Mouse (Mus musculus): ENCODE measurements around the gene Ankrd50.

Ankrd50 gene

DNA sequence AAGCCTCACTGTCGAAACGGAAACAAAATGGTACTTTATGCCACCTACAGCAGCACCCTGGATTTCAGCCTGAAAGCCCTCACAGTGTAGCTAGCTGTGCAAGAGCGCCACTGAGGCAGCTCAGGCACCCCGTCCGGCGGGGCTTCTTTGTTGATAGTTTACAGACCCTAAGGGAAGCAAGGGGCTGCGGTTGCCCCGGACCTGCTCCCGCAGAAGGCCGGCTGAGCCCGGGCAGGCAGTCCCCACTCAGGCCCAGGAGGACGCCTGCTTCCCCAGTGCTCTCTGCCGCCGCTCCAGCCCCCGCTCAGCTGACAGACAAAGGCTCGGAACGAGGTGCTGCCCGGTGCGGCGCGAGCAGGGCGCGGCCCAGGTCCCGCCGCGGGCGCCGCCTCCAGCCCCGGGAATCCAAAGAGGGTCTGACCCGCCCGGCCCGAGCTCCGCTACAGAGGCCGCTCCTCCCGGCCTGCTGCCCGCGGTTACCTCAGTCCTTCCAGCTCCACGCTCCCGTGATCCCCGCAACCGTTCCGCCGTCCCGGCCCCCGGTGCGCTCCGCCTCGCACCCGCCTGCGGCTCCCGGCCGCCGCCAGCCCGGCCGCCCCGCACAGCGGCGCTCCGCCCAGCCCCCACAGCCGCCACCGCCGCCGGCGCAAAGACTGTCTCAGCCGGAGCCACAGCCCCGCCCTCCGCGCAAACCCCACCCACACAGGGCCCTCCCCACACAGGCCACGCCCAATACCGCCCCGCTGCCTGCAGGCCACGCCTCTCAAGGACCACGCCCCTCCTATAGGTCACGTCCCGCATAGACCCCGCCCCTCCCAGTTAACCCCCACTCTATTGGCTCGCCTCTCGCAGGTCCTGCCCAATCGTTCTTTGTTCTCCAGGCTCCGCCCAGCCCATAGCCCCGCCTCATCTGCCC is at the start of gene Ankrd50:
Ankrd50 (minus strand) TSS at position 654 of the 916 bp plus-strand sequence.
- CTCF ChIA-PET, result no interaction called here

DNA sequence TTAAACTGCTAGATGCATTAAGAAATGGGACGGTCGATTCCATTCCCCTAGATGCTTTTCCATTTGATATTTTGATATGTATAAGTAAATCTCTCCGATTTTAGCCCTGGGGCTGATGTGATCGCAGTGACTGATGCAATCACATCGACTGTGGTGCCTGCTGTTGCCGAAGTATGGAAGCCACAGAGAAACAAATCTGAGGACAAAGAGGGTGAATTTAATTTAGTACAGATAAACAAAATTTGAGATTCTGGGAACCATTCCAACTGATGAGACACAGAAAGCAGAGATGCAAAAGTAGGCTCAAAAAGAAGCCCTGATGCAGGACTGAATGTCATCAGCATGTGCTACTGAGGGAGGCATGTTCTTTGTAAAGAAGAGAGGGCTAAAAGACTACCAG is 49.6 kb upstream of the Ankrd50 start:
- CTCF ChIA-PET, result no interaction called here

DNA sequence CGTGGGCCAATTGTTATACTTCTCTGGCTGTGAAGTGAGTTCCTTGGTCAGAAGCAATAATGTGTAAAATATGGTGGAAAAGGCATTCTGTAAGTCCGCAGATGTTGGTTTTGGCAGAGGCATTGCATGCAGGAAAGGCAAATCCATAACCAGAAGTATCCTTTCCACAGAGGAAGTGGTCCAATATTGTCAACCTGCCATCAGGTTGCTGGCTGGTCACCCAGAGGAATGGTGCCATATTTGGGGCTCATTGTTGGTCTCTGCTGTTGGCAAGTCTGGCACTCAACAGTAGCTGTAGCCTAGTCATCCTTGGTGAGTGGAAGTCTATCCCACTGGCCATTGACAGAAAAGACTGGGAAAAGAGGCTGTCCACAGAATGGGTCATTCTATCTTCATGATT is 35.8 kb upstream of the Ankrd50 start:
- CTCF ChIA-PET, result no interaction called here

DNA sequence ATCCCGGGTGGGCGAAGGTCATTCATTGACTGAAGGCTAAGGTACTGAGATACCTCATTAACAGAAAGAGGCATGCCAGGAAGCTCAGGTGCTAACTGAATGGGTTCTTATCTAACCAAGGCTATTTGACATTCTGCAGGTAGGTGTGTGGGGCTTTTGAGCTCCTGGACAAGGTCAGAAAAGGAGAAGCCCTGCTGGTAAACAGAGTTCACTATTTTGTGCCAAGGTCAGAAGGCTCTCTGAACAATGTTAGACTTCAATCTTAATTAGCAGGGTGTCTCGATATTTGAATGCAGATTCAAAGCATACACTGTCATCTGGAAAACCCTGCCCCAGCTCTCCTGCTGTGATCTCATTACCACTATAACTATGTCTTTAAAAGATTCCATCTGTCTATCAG is 35.3 kb upstream of the Ankrd50 start:
- CTCF ChIA-PET, result no interaction called here

DNA sequence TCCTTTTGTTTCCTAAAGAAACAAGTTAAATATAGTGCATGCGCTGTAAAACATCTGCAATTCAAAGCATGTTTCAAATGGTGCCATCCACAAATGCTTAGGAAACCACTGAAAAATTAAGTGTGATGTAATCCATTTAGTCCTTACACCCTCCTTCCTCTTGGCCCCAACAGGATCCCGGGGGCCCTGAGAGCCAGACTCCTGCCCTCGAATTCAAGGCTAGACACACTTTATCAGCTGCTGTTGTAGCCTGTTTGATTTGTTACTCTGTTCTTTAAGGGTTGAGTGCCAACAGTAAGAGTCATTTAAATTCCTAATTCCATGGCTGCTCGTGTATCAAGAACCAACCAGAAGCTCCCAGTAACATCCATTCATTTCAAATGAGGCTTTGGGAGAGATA is 19.0 kb upstream of the Ankrd50 start:
- CTCF ChIA-PET, result no interaction called here

DNA sequence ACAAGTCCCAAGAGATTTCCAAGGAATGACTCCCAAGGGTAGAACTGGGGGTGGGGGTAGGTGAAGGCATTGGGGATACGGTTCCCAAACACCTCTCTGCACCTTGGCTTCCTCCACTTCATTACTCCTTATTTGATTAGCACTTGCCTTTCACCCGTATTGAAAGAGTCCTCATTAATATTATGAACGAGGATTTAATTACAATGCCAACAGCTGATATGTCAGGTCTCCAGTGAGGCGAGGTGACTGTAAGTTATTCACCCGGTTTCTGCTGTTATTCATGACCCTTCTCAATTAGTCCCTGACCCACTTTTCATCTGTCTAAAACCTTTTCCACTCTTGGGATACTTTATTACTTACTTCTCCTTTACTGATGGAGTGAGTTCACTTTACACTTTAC is 17.5 kb upstream of the Ankrd50 start:
- CTCF ChIA-PET, result no interaction called here

DNA sequence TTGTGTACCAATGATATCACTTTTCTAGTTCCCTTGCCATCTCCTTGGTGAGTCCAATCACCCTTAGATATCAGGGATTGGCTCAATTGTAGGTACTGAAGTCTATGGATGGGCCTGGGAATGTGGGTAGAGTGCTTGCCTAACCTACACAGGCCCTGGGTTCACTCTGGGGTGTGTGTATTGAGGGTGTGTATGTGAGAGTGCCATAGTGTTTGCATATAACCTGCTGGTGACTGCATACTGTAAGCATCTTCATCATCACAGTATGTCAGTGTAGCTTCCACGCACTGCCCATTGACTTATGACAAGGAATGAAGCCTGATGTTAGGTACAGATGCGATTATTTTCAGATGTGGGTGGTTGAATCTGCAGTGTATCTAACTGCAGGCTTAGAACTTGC is 17.1 kb upstream of the Ankrd50 start:
- CTCF ChIA-PET, result no interaction called here

DNA sequence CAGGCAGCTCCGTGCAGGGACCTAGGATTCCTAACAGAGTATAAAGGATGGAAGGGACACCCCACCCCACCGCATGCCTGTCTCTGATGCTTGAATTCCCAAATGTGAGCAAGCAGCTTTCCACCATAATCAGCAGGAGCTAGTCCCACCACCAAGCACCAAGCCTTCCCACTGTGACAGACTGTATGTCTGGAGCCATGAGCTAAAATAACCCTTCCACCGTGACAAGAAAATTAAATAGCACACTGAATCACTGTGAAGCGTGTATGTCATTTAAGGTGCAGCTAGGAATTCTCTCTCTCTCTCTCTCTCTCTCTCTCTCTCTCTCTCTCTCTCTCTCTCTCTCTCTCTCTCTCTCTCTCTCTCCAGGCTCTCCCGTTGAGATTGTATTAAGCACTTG is 16.7 kb upstream of the Ankrd50 start:
- CTCF ChIA-PET, result no interaction called here

DNA sequence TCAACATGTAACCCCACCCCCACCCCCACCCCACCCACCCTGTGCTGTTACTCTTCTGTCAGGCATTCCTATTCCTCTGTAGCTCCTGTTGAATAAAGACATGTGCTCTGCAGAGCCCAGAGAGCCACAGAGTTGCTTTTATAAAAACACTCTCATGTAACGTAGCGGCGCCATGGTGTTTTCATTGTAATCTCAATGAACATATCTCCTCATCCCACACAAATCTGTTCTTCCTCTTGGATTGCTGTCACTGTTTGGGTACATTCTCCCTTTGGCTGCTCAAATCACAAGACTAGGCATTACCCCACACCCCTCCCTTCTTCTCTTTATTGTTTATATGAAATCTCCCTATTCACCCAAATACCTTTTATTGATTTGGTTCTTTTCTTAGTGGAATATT is 13.9 kb upstream of the Ankrd50 start:
- CTCF ChIA-PET, result no interaction called here

DNA sequence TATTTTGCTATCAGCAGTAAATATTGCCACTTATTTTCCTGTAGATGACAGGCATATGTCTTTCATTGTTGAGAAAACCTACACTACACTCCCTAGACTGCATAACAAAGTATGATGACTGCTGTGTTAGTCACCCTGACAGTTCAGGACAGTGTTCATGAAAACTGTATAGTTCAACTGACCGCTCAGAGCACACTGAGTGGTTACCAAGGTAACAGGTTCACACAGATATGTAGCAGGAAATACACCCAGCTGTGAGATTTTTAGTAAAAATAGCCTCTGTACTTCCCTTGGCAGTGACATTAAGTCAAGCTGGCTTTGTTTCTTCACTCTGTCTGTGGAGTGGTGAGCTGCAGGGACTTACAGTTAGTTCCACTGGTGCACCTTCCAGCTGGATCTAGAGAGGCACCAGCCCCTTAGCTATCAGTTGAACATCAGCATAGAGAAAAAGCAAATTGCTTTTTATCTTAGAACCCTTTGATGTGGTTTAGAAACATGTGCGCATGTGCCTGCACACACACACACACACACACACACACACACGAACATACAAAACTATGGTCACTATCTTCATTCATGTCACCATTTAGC is 12.2 kb upstream of the Ankrd50 start:
- CTCF ChIA-PET, result no interaction called here

DNA sequence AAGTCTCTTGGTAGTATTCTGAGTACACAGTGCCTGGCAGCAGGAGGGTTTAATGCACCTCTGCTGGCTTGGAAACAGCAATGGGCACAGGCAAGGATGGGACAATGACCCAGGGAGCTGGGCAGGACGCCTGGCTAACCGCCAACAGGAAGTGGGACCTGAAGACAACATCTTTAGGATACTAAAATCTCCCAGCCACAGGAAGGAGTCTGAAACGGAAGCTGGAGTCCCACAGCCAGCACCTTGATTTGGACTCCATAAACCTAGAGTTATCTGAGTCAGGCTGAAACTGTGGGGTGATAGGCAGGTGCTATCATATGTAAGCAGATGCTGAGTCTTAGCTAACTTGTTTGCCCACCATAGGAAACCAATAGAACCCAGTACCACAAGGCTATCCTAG is 7.1 kb upstream of the Ankrd50 start:
- CTCF ChIA-PET, result interaction anchor here (1.2 kb wide), 1 partner anchor 15 kb away, joined by 3 read pairs; no protein-coding TSS in a partner anchor

DNA sequence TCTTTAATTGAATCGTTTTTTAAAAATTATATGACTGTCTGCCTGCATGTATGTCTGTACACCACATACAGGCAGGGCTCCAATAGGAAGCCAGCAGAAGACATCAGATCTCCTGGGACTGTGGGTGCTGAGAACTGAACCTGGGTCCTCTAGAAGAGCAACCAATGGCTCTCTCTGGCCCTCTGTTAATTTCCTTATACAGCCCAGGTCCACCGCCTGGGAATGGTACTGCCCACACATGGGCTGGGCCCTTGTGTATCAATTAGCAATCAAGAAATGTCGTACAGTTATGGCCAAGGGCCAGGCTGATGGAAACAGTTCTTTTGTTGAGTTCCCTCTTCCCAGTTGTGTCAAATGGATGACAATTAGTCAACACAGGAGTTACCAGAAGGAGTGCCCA is 6.6 kb upstream of the Ankrd50 start:
- CTCF ChIA-PET, result no interaction called here

DNA sequence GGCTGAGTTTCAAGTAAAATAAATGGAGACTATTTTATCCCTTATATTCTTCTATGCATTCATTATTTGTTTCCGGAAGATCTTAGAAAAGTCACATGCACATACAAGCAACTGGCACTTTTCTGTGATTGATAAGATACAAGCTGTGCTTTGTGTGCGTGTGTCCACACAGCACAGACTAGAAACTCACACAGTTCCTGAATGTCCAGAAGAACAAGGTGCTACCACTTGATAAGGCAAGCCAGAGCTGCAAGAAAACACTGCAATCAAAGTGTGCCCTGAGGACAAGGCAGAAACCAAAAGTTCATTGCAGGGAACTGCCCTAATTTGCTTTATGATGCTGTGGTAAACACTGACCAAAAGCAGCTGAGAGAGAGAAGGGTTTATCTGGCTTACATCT is 6.1 kb upstream of the Ankrd50 start:
- CTCF ChIA-PET, result no interaction called here

DNA sequence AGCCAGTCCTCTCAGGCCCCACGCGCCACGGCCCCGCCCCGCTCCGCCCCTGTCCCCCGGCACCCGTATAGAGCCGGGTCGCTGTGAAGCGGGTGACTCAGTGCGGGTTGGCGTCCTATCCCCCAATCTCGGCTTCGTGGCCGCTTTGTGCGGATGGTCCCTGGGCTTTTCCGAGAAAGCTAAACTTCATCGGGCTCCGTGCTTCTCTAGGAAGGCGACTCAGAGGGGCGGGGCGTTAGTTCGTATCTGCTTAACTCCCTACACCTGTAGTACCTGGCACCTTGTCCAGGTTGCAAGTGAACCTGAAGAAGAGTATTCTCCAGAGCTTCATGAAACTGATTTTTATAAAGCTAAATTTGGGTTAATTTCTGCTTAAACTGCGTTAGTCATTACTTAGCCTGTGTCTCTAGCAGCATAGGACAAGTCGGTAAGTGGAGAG is 482 bp upstream of the Ankrd50 start:
- CTCF ChIA-PET, result no interaction called here

DNA sequence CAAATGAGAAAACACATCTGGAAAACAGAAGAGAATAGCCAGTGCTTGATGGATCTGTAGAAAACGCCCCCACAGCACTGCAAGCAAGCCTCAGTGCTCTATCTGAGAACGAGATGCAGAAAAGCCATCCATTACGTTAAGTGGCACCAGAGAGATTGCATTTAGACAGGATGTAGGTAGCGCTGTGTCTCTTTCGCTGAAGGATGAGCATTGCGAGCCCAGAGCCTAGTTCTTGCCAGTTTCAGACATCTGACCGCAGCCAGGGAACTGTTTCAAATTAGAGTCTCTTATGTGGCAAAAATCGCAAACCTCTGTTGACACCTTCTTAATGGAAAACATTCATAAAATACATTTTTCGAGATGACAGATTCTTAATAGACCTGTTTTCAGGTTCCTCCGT is 1.1 kb downstream of the Ankrd50 start:
- CTCF ChIA-PET, result no interaction called here

DNA sequence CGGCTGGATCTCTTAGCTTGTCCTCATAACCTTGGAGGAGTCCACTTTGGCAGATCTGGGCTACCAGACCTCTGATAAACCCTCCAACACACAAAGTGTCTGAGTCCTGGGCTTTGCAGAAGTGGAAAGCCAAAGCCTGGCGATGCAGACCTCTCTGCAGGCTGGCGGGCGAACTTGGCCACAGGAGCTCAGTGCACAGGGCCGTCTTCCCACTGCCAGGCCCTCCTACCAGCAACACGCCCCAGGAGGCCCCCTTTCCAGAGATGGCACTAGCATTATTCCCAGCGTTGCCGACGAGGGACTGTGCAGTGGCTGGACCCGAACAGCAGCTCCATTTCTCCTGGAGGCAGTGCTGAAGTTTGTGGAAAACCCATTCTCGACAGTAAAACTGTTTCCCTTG is 1.9 kb downstream of the Ankrd50 start:
- CTCF ChIA-PET, result no interaction called here

DNA sequence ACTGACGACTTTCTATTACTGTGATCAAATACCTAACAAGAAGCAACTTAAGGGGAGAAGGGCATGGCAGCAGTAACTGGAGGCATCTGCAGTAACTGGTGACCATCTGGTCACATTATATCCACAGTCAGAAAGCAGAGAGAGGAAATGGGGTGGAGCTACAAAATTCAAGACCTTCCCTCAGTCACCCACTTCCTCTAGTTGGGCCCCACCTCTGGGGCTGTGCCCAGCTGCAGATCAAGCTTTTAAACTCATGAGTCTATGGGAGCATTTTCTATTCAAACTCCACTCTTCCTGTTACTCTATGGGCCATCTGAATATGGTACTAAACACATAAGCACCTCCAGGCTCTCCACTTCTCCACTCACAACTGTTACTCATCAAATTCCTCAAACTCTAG is 3.5 kb downstream of the Ankrd50 start:
- CTCF ChIA-PET, result no interaction called here

DNA sequence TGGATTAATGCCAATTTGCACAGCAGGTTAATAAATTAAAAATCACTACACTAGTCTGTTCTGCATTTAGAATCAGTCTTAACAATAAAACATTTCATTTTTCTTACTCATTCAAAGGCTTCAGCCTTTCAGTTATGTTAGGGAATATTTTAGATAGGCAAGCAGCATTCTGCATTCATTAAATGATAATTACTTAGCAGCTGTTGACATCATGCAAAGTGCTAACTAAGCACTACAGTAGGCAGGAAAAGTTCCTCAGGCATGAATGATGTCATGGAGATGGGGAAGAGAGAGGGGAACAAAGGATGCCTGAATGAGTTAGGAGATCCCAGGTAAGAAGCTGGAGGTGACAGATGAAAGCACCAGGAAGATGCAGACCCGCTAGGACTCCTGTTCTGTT is 6.7 kb downstream of the Ankrd50 start:
- CTCF ChIA-PET, result no interaction called here

DNA sequence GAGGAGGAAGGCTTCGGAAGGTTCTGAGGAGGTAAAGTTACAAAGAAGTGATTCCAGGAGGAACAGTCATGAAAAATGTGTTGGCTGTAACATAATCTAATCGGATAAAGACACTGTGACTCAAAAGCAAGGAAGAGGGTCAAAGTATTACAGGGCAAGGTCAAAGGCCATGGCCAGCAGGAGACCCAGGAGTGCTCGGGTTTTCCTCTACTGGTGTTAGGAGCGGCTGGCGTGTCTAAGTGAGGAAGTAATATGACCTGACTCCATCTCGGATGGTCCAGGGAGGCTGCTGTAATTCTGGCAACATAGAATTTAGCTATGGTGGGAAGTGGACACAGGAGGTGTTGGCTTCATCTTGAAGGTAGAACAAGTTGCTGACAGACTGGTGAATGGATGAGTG is 9.1 kb downstream of the Ankrd50 start:
- CTCF ChIA-PET, result no interaction called here

DNA sequence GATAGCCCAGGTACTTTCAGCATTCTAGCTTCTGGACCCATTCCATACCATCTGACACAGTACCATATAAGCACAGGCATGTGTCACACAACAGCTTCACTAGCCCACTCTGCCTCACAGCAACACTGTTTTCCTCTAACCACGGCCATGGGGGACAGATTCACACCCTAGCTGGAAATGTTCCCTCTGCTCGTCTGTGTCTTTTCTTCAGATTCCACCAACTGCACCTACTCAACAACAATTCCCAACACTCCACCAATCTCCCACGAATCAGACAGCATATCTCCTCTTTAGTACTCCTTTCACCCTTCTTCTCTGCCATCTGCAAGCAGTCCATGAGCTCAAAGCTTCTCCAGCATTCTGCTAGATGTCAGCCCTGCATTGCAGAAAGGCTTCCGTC is 11.5 kb downstream of the Ankrd50 start:
- CTCF ChIA-PET, result no interaction called here

DNA sequence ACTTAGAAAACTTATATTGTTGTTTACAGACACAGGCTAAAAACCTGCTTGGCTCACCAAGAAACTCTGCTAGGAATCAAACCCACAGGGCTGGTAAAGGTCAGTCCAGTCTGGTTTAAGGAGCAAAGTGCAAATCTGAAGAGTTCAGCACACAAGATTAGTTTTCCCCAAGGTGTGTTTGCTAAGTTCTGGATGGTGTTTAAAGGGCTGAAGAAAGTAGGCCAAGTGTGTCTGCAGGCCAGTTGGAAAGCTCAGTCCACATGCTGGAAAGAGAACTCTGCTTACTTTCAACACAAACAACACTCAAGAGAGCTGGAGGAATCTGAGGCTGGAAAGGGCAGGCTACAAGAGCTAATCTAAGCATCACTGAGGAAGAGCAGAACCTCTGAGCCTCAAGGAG is 13.1 kb downstream of the Ankrd50 start:
- CTCF ChIA-PET, result no interaction called here

DNA sequence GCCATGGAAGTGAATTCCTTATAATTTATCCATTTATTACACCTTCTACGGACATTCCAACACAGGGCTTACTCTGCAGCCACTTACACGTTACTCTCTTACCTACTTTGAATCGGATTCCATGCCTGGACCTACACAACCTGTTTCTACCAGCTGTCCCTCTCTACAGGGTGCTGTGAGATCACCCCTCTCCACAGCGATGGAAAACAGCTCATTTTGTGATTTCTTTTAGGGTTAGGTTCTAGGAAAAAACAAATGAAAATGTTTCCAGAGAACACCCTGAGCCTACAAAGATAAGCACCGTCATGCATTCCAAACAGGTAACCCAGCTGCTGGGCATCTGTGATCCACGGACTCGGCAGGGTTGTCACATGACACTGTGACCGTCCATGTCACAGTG is 16.5 kb downstream of the Ankrd50 start:
- CTCF ChIA-PET, result no interaction called here

DNA sequence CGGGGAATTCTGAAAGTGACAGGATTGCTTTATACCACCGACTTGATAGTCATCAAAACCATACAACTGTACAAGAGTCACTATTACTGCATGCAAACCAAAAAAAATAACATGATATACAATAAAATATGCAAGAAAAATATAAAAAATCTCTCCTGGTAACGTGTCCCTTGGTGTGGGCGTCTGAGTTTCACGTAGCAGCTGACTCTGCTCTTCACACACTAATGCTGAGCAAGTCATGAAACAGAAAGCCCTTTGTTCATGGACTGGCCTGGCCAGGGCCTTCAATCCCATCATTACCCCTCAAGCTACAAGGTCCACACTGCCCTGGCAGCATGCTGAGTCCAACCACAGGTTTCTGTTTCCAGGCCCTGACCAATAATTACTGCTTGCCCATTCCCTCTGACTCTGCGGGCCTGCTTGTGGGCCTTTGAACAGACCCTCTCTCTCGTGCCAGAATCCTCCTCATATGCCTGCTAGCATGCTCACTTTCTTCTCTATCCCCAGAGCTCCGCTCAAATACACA is 17.7 kb downstream of the Ankrd50 start:
- CTCF ChIA-PET, result no interaction called here

DNA sequence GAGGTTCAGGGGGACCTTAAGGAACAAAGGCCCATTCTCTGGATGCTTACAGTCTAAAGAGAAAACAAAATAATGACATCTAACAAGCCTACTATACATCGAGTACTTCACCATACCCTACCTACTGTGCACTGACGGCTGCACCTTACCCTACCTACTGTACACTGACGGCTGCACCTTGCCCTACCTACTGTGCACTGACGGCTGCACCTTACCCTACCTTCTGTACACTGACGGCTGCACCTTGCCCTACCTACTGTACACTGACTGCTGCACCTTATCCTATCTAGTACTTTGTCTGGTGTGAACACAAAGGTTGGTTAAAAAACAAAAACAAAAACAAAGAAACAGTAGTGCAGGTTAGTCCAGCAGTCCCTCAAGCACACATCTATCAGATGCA is 18.5 kb downstream of the Ankrd50 start:
- CTCF ChIA-PET, result no interaction called here

All from spleen, embryonic (tissue).